Mouse (Mus musculus) bone marrow, adult 2 months (tissue): Measurements from ENCODE around the gene Prdm16.

ENCODE experiments used
- CTCF ChIP-seq: fragments of 200-500 bp; IDR thresholded peaks from 2 replicates; pipeline ENCODE4 v1.5.1; 2011; ENCODE audit warnings: low read length, control low read depth; ENCODE audit not compliant: control insufficient read depth, insufficient read depth
- POLR2A ChIP-seq: fragments of 200-500 bp; IDR thresholded peaks from 2 replicates; pipeline ENCODE4 v1.6.1; 2011; ENCODE audit warnings: low read depth, mild to moderate bottlenecking, control low read depth, low read length, borderline replicate concordance; ENCODE audit not compliant: control insufficient read depth

DNA sequence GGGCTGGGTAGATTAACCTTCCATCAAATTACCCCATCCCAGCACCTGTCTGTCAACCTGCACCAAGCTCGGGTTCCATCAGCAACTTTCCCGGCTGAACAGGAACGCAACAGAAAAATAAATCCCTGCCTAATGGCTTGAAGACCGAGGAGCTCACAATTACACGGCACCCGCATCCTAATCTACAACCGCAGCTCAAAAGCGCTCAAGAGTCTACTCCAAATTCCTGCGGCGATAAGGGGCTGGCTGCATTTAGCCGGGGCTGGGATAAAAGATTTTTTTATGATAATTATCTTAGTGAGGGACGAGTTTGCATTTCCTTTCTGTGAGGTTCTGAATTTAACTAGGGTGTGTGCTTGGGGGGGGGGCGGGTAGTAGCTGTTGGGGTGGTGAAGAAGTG, 284.4 kb downstream of the Prdm16 start:
- TF ChIP-seq POLR2A: no peak
- TF ChIP-seq CTCF: no peak
